Mouse (Mus musculus) olfactory bulb, adult 2 months (tissue): ENCODE data around the gene Rufy1.

ENCODE experiments used
- CTCF ChIP-seq: fragments of 200-500 bp; IDR thresholded peaks from 2 replicates; pipeline ENCODE4 v1.5.1; 2012; ENCODE audit warnings: low read depth, mild to moderate bottlenecking, low read length, moderate library complexity; ENCODE audit not compliant: insufficient read depth
- POLR2A ChIP-seq: fragments of 200-500 bp; IDR thresholded peaks from 2 replicates; pipeline ENCODE4 v1.6.1; 2012; ENCODE audit warnings: mild to moderate bottlenecking, low read depth, low read length, moderate library complexity; ENCODE audit not compliant: insufficient read depth

DNA sequence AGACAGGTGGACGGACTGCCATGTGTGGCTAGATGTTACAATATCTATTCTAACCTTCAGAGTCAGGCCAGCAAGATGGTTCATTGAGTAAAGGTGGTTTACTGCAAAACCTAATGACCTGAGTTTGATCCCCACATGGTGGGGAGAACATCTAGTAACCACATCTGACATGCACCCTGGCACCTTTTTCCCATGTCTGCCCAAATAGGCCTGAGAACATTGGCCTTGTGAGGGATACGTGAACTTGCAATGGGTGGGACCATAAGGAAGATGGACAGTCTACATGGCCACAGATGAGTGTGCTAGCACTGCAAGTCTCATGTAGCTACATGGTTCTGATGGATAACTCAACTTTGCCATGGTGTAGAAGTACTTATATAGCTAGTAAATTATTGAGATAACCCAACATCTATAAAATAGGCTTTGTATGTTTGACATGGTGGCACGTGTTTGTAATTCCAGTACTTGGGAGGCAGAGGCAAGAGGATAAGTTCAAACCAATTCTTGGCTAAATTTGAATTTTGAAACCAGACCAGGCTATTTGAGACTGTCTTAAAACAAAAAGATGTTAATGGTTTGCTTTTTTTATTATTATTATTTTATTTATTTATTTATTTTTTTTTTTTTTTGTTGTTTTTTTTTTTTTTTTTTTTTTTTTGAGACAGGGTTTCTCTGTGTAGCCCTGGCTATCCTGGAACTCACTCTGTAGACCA lies 42.6 kb downstream of the Rufy1 start:
- TF ChIP-seq POLR2A (no peak), CTCF (no peak)
